Mouse (Mus musculus) erythroblast, embryonic 14.5 days (primary cell): ENCODE data around the gene Negr1.

Source experiments
- GATA1 ChIP-seq: IDR thresholded peaks from 2 replicates; pipeline ENCODE4 v1.6.1; 2012; ENCODE audit warnings: low read length, inconsistent platforms, mixed read lengths
- TAL1 ChIP-seq: IDR thresholded peaks from 3 replicates; pipeline ENCODE4 v1.6.1; 2012; ENCODE audit warnings: low read length, inconsistent platforms, mixed read lengths

DNA sequence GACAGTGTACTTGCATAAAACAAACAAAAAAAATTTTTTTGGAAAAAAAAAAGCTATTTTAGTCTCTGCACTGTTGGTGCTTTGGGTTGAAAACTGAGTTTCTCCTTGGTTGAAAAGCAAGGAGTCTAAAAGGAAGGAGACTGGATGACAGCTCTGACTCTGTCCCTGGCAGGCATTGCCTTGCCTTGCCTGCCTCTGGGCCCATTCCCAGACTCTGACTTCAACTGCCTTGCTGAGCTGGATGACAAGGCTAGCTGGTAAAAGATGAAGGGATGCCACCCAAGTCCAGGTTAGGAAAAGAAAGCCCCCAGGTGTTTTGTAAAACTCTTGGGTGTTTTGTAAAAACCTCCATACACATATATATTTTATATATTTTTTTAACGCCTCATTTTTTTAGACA lies 712.5 kb downstream of the Negr1 start:
- TF ChIP-seq GATA1 (no peak), TAL1 (no peak)
